Mouse (Mus musculus) lung, adult 2 months (tissue): Measurements from ENCODE around the gene Trpm2.
A peak's percentile ranks its signal among the peaks of the same experiment; 100 is the strongest.

ENCODE experiments used
- CTCF ChIP-seq: fragments of 200-500 bp; IDR thresholded peaks from 2 replicates; pipeline ENCODE4 v1.5.1; 2011; ENCODE audit warnings: mild to moderate bottlenecking, low read length, control low read depth; ENCODE audit not compliant: insufficient read depth
- POLR2A ChIP-seq: fragments of 200-500 bp; IDR thresholded peaks from 2 replicates; pipeline ENCODE4 v1.6.1; 2011; ENCODE audit warnings: low read depth, mild to moderate bottlenecking, control low read depth, low read length, borderline replicate concordance; ENCODE audit errors: extremely low read depth

GRCm38 (mm10) chr10:77886007-77886747 is 84.2 kb downstream of the Trpm2 start:
- TF ChIP-seq POLR2A (no peak), CTCF (peak; percentile 39; the same call in 1 of the 2 replicates)
